Mouse (Mus musculus): ENCODE data around the gene Itpr2. TPM values are rescaled to one million over a fixed set of nuclear protein-coding genes. Genes with fewer than 3 reads are reported as not detected.

The Itpr2 gene
- polyA plus RNA-seq, 1 experiment from 2014 or later = 7.5 TPM

- no peaks in the 10 kb centered on the region for H3K4me1 ChIP-seq (ENCODE audit: control insufficient read depth, low read depth, low read length)
- 78% methylated on average over 5 of the region's 5 CpGs for WGBS (ENCODE audit: insufficient replicate concordance)
- no peak overlapping the region for H3K27ac ChIP-seq (ENCODE audit: low read length)
- no peak overlapping the region for H3K4me2 ChIP-seq (ENCODE audit: low read depth, low read length)
- no peaks in the 10 kb centered on the region for H3K36me3 ChIP-seq (ENCODE audit: control insufficient read depth, insufficient read depth)
- no peaks in the 10 kb centered on the region for H3K9me3 ChIP-seq (replicated peaks; ENCODE audit: control insufficient read depth, low read length)
- H3K27me3 ChIP-seq (ENCODE audit: control insufficient read depth, insufficient read depth, low read depth, low read length) = no peaks in the 10 kb centered on the region
- no peak for ATAC-seq (ENCODE audit: low read depth)
- no peak overlapping the region for H3K4me3 ChIP-seq (ENCODE audit: low read depth, low read length)
- no peak overlapping the region for H3K9ac ChIP-seq (ENCODE audit: low read depth, low read length)
These were observed 33.5 kb upstream of the Itpr2 start for GRCm38 (mm10) chr6:146535501-146535900.

- 61% methylated on average over 4 of the region's 4 CpGs for WGBS (ENCODE audit: insufficient replicate concordance)
These were observed 31.1 kb upstream of the Itpr2 start for GRCm38 (mm10) chr6:146533146-146533545.

GRCm38 (mm10) chr6:146530769-146531168 is 28.7 kb upstream of the Itpr2 start:
- Histone ChIP-seq H3K9me3 (replicated peaks; ENCODE audit: control insufficient read depth, low read length) (no peaks in the 10 kb centered on the region), H3K4me1 (ENCODE audit: control insufficient read depth, low read depth, low read length) (no peaks in the 10 kb centered on the region), H3K4me3 (ENCODE audit: low read depth, low read length) (no peak overlapping the region), H3K9ac (ENCODE audit: low read depth, low read length) (no peak overlapping the region), H3K36me3 (ENCODE audit: control insufficient read depth, insufficient read depth) (no peaks in the 10 kb centered on the region), H3K27ac (ENCODE audit: low read length) (no peak overlapping the region), H3K27me3 (ENCODE audit: control insufficient read depth, insufficient read depth, low read depth, low read length) (no peaks in the 10 kb centered on the region), H3K4me2 (ENCODE audit: low read depth, low read length) (no peak overlapping the region)
- ATAC-seq (ENCODE audit: low read depth) = peak; percentile 32; the same call in 1 of the 2 replicates
- 38% methylated on average over 5 of the region's 5 CpGs for WGBS (ENCODE audit: insufficient replicate concordance)

More at GRCm38 (mm10) chr6:146533146-146533545, 31.1 kb upstream of the Itpr2 start:
- no peak for ATAC-seq (ENCODE audit: low read depth)
- Histone ChIP-seq H3K27ac (ENCODE audit: low read length) (no peak overlapping the region), H3K4me3 (ENCODE audit: low read depth, low read length) (no peak overlapping the region), H3K36me3 (ENCODE audit: control insufficient read depth, insufficient read depth) (no peaks in the 10 kb centered on the region), H3K27me3 (ENCODE audit: control insufficient read depth, insufficient read depth, low read depth, low read length) (no peaks in the 10 kb centered on the region), H3K9me3 (replicated peaks; ENCODE audit: control insufficient read depth, low read length) (no peaks in the 10 kb centered on the region), H3K4me2 (ENCODE audit: low read depth, low read length) (no peak overlapping the region), H3K9ac (ENCODE audit: low read depth, low read length) (no peak overlapping the region), H3K4me1 (ENCODE audit: control insufficient read depth, low read depth, low read length) (no peaks in the 10 kb centered on the region)

GRCm38 (mm10) chr6:146530363-146530762 is 28.3 kb upstream of the Itpr2 start:
- H3K27ac ChIP-seq (ENCODE audit: low read length) = no peak overlapping the region
- no peak overlapping the region for H3K4me2 ChIP-seq (ENCODE audit: low read depth, low read length)
- H3K4me3 ChIP-seq (ENCODE audit: low read depth, low read length) = no peak overlapping the region
- no peaks in the 10 kb centered on the region for H3K36me3 ChIP-seq (ENCODE audit: control insufficient read depth, insufficient read depth)
- no peaks in the 10 kb centered on the region for H3K4me1 ChIP-seq (ENCODE audit: control insufficient read depth, low read depth, low read length)
- no peaks in the 10 kb centered on the region for H3K9me3 ChIP-seq (replicated peaks; ENCODE audit: control insufficient read depth, low read length)
- H3K9ac ChIP-seq (ENCODE audit: low read depth, low read length) = no peak overlapping the region
- 40% methylated on average over 7 of the region's 7 CpGs for WGBS (ENCODE audit: insufficient replicate concordance)
- ATAC-seq (ENCODE audit: low read depth) = 0 out of 2 replicates have a peak, but pooled peaks have one; percentile 9
- no peaks in the 10 kb centered on the region for H3K27me3 ChIP-seq (ENCODE audit: control insufficient read depth, insufficient read depth, low read depth, low read length)

GRCm38 (mm10) chr6:146527537-146527936 is 25.5 kb upstream of the Itpr2 start:
- Histone ChIP-seq H3K9ac (ENCODE audit: low read depth, low read length) (no peak overlapping the region), H3K4me3 (ENCODE audit: low read depth, low read length) (no peak overlapping the region), H3K36me3 (ENCODE audit: control insufficient read depth, insufficient read depth) (no peaks in the 10 kb centered on the region), H3K27me3 (ENCODE audit: control insufficient read depth, insufficient read depth, low read depth, low read length) (no peaks in the 10 kb centered on the region), H3K4me2 (ENCODE audit: low read depth, low read length) (no peak overlapping the region), H3K9me3 (replicated peaks; ENCODE audit: control insufficient read depth, low read length) (no peaks in the 10 kb centered on the region), H3K27ac (ENCODE audit: low read length) (no peak overlapping the region), H3K4me1 (ENCODE audit: control insufficient read depth, low read depth, low read length) (no peaks in the 10 kb centered on the region)
- 59% methylated on average over 2 of the region's 2 CpGs for WGBS (ENCODE audit: insufficient replicate concordance)
- no peak for ATAC-seq (ENCODE audit: low read depth)

GRCm38 (mm10) chr6:146525500-146525899 is 23.5 kb upstream of the Itpr2 start:
- 43% methylated on average over 2 of the region's 2 CpGs for WGBS (ENCODE audit: insufficient replicate concordance)
- H3K36me3 ChIP-seq (ENCODE audit: control insufficient read depth, insufficient read depth) = no peaks in the 10 kb centered on the region
- no peak overlapping the region for H3K27ac ChIP-seq (ENCODE audit: low read length)
- no peak overlapping the region for H3K4me3 ChIP-seq (ENCODE audit: low read depth, low read length)
- H3K9me3 ChIP-seq (replicated peaks; ENCODE audit: control insufficient read depth, low read length) = no peaks in the 10 kb centered on the region
- no peak for ATAC-seq (ENCODE audit: low read depth)
- no peaks in the 10 kb centered on the region for H3K27me3 ChIP-seq (ENCODE audit: control insufficient read depth, insufficient read depth, low read depth, low read length)
- no peaks in the 10 kb centered on the region for H3K4me1 ChIP-seq (ENCODE audit: control insufficient read depth, low read depth, low read length)
- H3K4me2 ChIP-seq (ENCODE audit: low read depth, low read length) = no peak overlapping the region
- no peak overlapping the region for H3K9ac ChIP-seq (ENCODE audit: low read depth, low read length)

GRCm38 (mm10) chr6:146521456-146522245 is 19.6 kb upstream of the Itpr2 start:
- no peak for ATAC-seq (ENCODE audit: low read depth)
- H3K4me1 ChIP-seq (ENCODE audit: control insufficient read depth, low read depth, low read length) = no peaks in the 10 kb centered on the region
- WGBS (ENCODE audit: insufficient replicate concordance) = 44% methylated on average over 5 of the region's 5 CpGs
- H3K36me3 ChIP-seq (ENCODE audit: control insufficient read depth, insufficient read depth) = no peaks in the 10 kb centered on the region
- H3K9me3 ChIP-seq (replicated peaks; ENCODE audit: control insufficient read depth, low read length) = no peaks in the 10 kb centered on the region
- no peaks in the 10 kb centered on the region for H3K27me3 ChIP-seq (ENCODE audit: control insufficient read depth, insufficient read depth, low read depth, low read length)
- no peak overlapping the region for H3K27ac ChIP-seq (ENCODE audit: low read length)
- H3K9ac ChIP-seq (ENCODE audit: low read depth, low read length) = no peak overlapping the region
- H3K4me2 ChIP-seq (ENCODE audit: low read depth, low read length) = no peak overlapping the region
- H3K4me3 ChIP-seq (ENCODE audit: low read depth, low read length) = no peak overlapping the region

- H3K9ac ChIP-seq (ENCODE audit: low read depth, low read length) = no peak overlapping the region
- no peak overlapping the region for H3K4me3 ChIP-seq (ENCODE audit: low read depth, low read length)
- no peak overlapping the region for H3K27ac ChIP-seq (ENCODE audit: low read length)
- H3K4me2 ChIP-seq (ENCODE audit: low read depth, low read length) = no peak overlapping the region
- ATAC-seq (ENCODE audit: low read depth) = no peak
- no peaks in the 10 kb centered on the region for H3K27me3 ChIP-seq (ENCODE audit: control insufficient read depth, insufficient read depth, low read depth, low read length)
- no peaks in the 10 kb centered on the region for H3K36me3 ChIP-seq (ENCODE audit: control insufficient read depth, insufficient read depth)
- H3K4me1 ChIP-seq (ENCODE audit: control insufficient read depth, low read depth, low read length) = no peaks in the 10 kb centered on the region
- no peaks in the 10 kb centered on the region for H3K9me3 ChIP-seq (replicated peaks; ENCODE audit: control insufficient read depth, low read length)
- WGBS (ENCODE audit: insufficient replicate concordance) = 55% methylated on average over 2 of the region's 2 CpGs
These were observed 17.0 kb upstream of the Itpr2 start for GRCm38 (mm10) chr6:146519019-146519418.

- 43% methylated on average over 6 of the region's 6 CpGs for WGBS (ENCODE audit: insufficient replicate concordance)
- H3K9ac ChIP-seq (ENCODE audit: low read depth, low read length) = no peak overlapping the region
- H3K4me2 ChIP-seq (ENCODE audit: low read depth, low read length) = no peak overlapping the region
- H3K9me3 ChIP-seq (replicated peaks; ENCODE audit: control insufficient read depth, low read length) = no peaks in the 10 kb centered on the region
- no peak overlapping the region for H3K27ac ChIP-seq (ENCODE audit: low read length)
- no peak overlapping the region for H3K4me3 ChIP-seq (ENCODE audit: low read depth, low read length)
- ATAC-seq (ENCODE audit: low read depth) = no peak
- no peaks in the 10 kb centered on the region for H3K27me3 ChIP-seq (ENCODE audit: control insufficient read depth, insufficient read depth, low read depth, low read length)
- H3K36me3 ChIP-seq (ENCODE audit: control insufficient read depth, insufficient read depth) = no peaks in the 10 kb centered on the region
- H3K4me1 ChIP-seq (ENCODE audit: control insufficient read depth, low read depth, low read length) = no peaks in the 10 kb centered on the region
These were observed 13.9 kb upstream of the Itpr2 start for GRCm38 (mm10) chr6:146515936-146516335.
